Mouse (Mus musculus) central nervous system, embryonic 14 days (tissue): ENCODE data around the gene Rcc1. TPM values are rescaled to one million over a fixed set of nuclear protein-coding genes. Genes with fewer than 3 reads are reported as not detected.

Experiments
- polyA plus RNA-seq: library from polyadenylated mRNA; depleted of rRNA; stranded (reverse); fragments of >200 nt; gene quantifications from 2 replicates; pipeline ENCODE4 v1.2.3, GENCODE M21; 2012; rRNA removed

Rcc1 gene
- polyA plus RNA-seq: 30.0 and 31.2 TPM in 2 replicates

DNA sequence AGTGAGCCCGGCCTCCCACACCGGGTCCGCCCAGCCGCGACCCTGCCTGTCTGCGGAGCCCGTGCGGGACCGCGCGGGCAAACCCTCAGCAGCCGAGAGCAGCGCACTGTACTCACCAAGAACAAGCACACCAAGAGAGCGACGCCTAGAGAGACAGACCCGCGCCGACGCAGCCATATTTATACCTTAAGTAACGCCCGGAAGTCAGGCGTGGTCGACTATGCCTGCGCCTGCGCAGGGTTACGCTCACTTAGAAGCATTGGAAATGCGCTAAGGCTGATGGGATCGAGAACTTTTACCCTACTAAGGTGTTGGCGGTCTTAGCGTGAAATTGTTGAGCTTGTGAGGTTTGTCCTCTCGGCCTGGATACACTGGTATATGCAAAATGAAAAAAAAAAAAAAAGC, at the start of gene Rcc1:
Gene Rcc1 (minus strand): TSS at position 125 of the 405 bp plus-strand sequence.

DNA sequence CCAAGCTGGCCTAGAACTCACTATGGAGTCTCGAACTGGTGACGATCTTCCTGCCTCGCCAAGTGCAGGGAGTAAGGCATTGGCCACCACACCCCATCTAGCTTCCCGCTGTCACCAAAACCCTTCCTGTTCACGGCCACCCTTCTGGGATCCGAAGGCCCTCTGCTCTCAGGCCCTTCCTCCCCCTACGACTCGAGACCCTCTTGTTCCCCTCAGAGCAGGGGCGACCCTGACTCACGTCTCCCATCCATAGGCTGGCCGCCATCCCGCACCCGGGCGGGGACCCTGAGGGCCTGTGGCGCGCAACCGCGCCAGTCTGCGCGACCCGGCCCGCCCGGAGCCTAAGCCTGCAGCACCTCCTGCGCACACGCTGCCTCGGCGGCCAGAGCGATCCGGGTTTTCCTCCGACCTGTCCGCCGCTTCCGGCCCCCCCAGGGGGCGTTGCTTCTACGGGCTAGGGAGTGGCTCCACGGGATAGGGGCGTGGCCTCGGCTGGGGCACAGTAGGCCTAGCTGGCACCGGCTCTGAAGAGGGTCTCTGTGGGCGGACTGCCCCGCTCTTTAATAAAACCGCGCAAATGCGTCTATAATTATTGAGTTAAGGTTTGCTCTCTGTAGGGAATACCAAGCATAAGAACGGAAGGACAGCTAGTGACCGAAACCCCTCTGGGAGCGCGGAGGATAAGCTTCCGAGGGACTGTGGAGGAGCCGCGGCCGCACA, 24.1 kb downstream of the Rcc1 start, which contains the start of gene Trnau1ap:
Gene Trnau1ap (minus strand): TSS at position 424 of the 720 bp plus-strand sequence.

DNA sequence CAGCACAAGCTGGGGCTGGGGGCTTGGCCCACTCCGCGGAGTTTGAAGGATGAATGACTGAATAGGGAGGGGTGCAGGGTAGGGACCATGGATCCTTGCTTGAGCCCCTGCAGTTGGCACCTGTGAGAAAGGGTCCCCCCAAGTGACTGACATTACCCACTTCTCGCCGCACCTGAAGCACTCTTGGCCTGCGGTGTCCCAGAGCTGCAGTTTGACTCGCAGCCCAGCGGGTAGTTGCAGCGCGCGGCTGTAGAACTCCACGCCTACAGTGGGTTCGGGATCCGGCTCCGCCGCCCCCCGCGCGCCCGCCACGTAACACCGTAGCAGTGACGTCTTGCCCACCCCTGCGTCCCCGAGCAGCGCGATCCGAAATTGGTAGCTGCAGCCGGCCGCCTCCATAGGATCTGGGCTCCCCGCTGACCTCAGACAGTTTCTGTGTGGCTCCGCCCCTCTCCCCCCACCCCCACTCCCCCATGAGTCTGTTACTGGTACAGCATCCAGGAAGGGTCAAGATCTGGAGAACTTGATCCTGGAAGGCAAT, 50.4 kb downstream of the Rcc1 start, which contains the start of gene Rab42:
Gene Rab42 (minus strand): TSS at position 447 of the 541 bp plus-strand sequence.

Other genes starting within 250 kb of the Rcc1 start
- gene Oprd1, start 209.1 kb downstream of the Rcc1 start, polyA plus RNA-seq: 0.20 and 0.41 TPM in 2 replicates
- gene Ythdf2, start 141.3 kb downstream of the Rcc1 start, polyA plus RNA-seq: 33.8 and 40.8 TPM in 2 replicates
- 38.4 and 38.6 TPM in 2 replicates for gene Gmeb1, start 92.0 kb downstream of the Rcc1 start, polyA plus RNA-seq
- 28.0 and 31.5 TPM in 2 replicates for gene Taf12, start 79.2 kb downstream of the Rcc1 start, polyA plus RNA-seq
- 1.0 and 1.3 TPM in 2 replicates for gene Rab42, start 50.2 kb downstream of the Rcc1 start, polyA plus RNA-seq
- gene Trnau1ap, start 24.1 kb downstream of the Rcc1 start, polyA plus RNA-seq: 31.8 and 35.1 TPM in 2 replicates
- 18.2 and 19.2 TPM in 2 replicates for gene Phactr4, start 68.9 kb upstream of the Rcc1 start, polyA plus RNA-seq
- 7.1 and 8.5 TPM in 2 replicates for gene Med18, start 110.3 kb upstream of the Rcc1 start, polyA plus RNA-seq
- 4.7 and 5.3 TPM in 2 replicates for gene Sesn2, start 156.9 kb upstream of the Rcc1 start, polyA plus RNA-seq
- gene Atpif1, start 180.1 kb upstream of the Rcc1 start, polyA plus RNA-seq: 986 and 1,012 TPM in 2 replicates
- 115 TPM in 2 replicates for gene Dnajc8, start 181.9 kb upstream of the Rcc1 start, polyA plus RNA-seq
- gene Ptafr, start 210.5 kb upstream of the Rcc1 start, polyA plus RNA-seq: 0.75 and 0.78 TPM in 2 replicates